Mouse (Mus musculus): ENCODE measurements around the gene Prox1.

DNA sequence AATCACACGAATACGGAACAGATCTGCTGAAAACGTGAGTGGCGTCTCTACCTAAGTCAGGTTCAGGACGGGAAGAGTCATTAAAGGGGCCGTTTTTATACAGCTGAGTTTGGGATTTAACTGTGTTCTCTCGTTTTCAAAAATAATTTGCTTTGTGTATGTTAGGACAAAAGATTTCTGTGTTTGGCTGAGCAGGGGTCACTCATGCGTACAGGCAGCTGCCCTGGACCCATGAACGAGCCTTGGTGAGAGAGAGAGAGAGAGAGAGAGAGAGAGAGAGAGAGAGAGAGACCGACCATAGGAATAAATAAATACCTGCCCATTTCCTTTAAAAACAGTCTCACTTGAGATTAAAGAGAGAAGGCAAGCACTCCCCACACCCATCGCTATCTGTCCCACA lies 11.1 kb downstream of the Prox1 start:
- TF ChIP-seq CTCF (IDR thresholded peaks at IDR 0.05; ENCODE audit: low read depth) (no peak), EP300 (IDR thresholded peaks at IDR 0.05; ENCODE audit: low read depth) (no peak)

Measured in liver, embryonic 14.5 days (tissue).